Mouse (Mus musculus): ENCODE measurements around the gene Fblim1.

DNA sequence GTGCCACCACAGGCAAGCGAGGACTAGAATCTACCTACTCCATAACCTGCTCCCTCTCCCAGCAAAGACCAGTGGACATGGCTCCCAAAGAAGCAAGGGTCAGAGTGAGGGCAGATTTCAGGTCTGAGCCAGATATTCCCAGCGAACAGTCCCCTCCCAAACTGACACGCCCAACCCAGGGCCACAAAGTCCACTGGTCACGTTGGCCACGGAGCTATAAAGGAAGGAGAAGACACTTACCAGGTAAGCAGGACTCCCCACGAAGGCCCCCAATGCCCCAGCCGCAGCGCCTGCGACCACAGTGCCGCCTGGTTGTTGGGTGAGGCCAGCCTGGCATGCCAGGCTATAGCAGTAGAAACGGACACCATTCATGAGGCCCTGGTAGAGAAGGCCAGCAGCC, 17.1 kb upstream of the Fblim1 start:
- TF ChIP-seq CTCF (conservative IDR thresholded peaks at IDR 0.05; ENCODE audit: low read length): no peak
- TF ChIP-seq POU5F1 (IDR thresholded peaks at IDR 0.05; ENCODE audit: borderline replicate concordance, low read length): no peak

Measured in E14TG2a.4 (cell line).